Mouse (Mus musculus): ENCODE results near the gene Slc13a5.

The Slc13a5 gene

DNA sequence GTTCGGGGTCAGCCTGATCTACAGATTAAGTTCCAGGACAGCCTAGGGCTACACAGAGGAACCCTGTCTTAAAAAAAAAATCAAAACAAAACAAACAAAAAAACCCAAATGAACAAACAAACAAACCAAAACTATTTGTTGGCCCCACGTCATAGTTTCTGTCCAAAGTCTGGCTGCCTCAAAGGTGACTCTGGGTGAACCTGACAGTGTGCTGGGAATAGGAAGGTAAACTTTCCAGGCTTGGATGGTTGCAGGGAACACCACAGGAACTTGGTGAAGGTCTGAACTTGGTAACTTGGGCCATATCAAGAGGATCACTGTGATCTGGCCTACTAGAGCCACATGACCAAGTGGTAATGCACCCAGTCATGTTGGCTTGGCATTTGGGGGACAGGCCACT is 10.6 kb downstream of the Slc13a5 start:
- DNase-seq: no peak

DNA sequence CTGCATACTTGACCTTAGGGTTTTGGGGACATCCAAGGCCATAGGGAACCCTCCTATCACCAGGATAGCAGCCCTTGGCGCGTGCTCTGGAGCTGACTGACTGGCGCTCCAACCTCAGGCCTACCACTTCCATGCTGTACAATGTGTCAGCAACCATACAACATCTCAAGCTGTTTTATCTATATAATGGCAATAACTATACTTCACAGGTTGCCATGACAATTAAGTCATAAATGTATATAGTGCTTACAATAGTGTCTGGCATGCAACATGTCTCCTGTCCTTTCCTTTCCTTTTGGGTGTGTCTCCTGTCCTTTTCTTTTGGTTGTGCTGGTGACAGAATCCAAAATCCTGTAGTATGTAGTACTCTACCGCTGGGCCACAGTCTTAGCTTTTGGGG is 11.4 kb downstream of the Slc13a5 start:
- no peak for DNase-seq

DNA sequence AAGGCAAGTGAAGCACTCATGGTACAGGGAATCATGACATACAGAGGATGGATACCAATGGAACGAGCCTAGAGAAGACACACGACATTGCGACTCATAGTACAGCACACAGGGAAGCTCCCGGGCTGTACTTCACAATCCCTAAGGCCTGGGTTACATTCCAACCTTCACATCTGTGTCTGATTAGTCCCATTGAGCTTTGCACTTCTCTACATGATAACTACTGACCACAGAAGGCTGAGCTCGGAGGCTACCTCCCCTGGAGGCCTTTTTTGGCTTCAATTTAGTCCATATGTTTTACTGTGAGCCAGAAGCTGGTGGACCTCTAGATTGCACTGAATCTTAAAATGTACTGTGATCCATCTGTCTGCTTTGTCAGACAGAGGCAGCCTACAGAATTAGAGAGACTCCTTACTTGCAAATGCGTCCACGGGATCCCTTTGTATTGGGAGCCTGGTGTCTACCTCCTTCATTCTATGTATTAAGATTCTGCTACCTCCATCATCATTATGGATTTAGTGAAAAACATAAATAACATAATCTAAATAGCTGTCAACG is 21.7 kb downstream of the Slc13a5 start:
- no peak for DNase-seq

DNA sequence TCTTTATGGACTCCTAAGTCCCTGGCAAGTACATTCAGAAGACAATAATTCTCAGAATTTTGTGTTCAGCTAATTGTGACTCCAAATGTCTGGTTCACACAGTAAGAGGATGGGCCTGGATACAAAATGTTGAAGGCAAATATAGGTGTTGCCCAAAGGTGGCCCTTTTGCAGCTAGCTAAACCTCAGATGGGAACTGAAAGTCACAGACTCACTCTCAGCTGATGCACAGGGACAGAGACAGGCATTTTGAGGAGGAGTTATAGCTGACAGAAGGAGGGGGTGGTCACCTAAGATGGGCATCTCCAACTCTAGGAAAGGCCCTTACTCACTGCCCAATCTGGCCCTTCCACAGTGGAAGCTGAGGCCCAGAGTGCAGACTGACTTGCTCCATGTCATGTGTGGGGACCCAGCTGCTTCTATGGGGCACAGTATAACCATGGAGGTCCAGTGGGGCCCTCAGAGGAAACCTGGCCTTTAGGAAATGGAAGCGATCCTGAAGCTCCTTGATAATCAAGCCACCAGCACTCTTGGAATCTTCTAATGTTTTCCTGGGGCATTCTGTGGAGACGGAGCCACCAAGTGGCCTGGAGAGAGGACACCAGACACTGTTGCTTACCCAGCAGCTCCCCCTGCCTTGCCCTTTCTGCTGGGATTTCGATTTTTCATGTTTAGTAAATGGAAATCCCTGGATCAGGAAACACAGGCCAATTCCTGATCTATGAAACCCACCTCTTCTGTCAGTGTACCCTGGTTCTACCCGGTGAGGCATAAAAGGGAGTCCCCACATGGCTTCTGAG is 26.8 kb downstream of the Slc13a5 start:
- no peak for DNase-seq

DNA sequence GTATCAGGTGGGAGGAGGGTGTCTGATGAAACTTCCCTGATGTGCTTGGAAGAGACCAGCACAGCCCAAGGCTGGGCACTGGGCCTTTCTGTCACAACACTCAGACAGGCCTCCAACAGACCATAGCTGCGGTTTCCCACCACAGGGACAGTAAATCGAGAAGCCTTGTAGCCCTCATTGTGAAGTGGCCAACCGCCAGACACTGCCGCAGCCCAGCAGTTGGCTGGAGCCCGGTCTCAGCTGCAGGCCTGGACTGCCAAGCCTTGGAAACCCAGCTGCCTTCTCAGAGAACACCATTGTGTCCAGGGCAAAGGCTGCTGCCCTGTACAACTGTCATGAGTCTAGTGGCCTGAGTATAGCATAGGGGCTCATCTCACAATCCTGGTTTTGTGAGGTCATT is 33.0 kb downstream of the Slc13a5 start:
- no peak for DNase-seq

DNA sequence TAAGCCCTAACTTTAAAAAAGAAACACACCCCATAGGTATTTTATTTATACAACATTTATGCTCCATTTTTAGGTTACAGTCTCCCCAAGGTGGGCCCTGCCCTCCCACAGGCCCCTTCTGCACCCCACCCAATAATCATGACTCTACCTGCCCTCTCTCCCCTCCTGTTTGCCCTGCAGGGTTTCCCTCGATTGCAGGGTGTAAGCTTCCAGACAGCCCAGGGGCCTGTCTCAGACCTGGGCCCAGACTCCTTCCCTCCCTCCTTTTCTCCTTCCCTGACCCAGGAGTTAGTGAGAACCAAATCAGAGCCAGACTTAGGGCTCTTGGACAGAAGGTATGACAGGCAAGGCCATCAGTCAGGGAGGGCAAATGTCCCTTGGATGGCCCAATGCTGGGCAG is 34.0 kb downstream of the Slc13a5 start:
- DNase-seq: no peak

DNA sequence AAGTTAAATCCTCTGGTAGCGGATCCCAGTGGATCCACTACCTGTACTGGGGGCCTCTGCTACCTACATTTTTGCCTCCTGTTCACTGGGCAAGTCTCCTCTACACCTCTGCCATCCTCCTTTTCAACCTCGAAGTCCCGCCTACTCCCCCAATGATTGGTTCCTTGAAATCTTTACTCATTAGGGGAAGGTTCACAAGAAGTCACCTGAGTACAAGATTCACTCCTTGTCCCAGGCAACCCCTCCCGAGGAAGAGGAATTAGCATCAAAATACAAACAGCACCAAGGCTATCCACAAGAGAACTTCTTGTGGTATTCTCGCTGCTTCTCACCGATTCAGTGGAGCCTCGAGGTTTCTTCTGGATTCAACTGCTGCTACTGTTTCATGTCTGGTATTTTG is 35.0 kb downstream of the Slc13a5 start:
- no peak for DNase-seq

DNA sequence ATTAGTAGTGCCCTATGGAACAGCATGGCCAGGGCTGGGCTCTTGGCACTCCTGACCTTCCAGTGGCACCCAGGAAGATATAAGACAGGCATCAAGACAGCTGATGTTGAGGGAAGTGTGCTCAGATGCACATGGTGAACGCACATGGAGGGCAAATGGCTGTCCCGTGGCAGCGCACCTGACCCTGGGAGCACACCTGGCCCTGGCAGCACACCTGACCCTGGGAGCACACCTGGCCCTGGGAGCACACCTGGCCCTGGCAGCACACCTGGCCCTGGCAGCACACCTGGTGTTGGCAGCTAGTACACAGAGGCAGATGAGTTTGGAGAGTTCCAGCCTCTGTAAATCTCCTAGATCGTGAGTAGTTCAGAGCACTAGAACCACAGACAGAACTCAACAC is 38.5 kb downstream of the Slc13a5 start:
- DNase-seq: no peak

DNA sequence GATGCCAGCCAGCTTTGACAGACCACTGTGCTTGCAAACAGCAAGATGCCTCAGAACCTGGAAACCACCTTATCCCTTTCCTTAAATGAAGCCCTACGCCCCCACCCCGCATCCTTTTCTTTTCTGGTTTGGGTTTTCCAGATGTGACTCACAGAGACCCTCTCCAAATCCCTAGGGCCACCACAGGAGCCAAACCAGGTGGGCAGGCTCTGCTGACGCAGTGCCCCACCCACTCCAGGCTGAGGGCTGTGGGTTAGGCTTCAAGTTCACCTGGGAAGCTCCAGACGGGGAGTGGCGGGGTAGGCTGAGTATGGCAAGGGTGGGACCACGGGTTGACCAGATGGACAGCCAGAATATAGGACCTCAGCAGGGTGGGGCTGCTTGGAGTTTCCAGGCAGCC is 40.1 kb downstream of the Slc13a5 start:
- no peak for DNase-seq

DNA sequence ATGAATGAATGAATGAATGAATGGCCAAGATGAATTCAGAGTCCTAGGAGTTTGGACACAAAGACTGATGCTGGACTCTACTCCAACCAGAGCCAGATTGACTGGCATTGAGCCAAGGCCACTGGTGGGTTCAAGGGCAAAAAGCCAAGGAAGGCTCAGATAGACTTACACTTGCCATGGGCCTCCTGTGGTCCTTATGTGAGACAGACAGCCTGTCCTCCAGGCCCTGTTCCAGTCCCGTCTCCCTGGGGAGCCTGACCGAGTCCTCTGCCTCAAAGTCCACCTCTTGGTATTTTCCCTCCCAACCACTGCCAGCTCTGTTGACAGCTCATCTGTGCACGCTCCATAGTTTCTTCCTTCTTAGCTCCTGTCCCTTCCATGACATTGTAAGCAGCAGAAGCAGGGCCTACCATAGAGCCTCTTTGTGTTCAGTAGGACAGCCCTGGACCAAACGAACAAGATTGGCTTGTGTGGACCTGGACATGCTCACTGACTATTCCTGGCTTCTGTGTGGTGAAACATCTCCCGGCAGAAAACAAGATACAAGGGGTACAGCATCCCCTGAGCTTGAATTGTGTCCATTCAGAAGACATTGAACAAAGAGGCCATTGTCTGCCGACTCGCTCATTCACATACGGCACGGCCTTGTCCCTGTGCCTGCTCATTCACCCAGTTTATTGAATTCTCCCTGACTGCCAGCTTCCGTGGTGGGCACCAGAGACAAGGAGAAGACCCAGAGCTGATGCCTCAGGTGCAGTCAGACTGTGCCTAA is 40.8 kb downstream of the Slc13a5 start:
- peak; percentile 66 to 80 for DNase-seq

DNA sequence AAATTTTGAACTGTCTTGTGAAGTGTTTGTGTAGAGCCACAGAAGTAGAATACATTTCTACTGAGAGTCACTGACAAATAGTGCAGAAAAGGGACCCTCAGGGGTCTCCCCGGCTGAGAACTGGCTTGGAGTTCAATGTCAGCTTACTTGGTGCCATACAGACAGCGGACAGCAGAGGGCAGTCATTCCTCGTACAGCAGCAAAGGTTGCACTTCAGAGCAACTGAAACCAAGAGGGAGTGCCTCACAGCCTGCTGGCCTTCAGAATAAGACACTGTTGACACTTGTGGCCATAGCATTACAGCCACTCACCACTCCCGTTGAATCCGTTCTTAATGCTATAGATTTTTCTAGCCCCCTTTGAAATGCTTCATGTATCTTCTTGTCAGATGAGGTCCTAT is 42.2 kb downstream of the Slc13a5 start:
- peak; percentile 85 to 91 for DNase-seq

DNA sequence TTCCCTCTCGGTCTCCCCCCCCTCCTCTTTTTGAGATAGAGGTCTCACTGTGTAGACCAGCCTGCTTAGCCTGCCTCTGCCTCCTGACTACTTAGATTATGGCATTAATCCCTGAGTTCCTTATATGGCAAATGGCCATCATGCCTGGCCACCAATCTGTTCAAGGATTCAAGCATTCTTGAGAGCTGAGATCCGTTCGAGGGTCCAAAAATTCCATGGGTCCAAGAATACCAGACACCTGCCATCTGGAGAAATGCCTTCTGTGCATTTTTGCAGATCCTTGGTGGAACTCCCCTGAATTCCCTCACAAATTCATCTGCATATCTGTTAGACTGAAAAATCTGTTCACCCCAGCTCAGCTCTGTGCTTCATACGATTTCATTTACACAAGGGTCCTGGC is 43.6 kb downstream of the Slc13a5 start:
- DNase-seq: no peak

DNA sequence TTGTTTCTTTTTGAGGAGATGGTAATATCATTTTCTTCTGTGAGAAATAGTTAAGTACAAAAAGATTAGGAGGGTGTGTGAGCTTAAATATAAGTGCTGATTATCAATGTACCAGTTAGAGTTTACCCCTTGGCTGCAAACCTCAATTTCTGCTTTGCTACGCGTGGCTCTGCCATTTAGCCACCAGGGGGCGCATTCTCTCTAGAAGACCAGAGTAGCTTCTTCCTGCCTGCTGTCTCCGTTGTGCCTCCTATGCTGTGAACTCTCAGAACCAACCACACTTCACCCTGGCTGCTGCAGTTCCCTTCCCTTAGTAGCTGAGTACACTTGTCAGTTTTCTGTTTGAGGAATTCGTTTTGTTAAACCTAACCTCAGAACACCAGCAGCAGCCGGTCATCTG is 45.7 kb downstream of the Slc13a5 start:
- peak; percentile 62 to 81 for DNase-seq

DNA sequence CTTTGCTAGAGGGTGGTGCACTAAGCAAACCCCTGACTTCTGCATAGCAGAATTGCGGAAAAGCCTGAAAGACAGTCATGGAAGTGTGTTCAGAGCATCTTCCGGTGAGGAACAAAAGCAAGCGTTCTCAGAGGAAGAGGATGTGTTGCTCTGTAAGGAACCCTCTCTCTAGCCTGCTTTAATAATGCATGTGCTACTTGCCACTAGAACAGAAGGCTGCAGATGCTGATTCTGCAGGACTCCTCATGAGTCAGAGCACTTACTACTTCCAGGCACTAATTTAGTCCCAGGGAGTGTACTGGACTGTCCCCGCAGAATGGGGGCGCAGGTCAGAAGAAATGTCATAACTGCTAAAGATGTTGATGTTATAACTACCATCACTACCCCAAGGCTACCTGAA is 49.9 kb downstream of the Slc13a5 start:
- no peak for DNase-seq

DNA sequence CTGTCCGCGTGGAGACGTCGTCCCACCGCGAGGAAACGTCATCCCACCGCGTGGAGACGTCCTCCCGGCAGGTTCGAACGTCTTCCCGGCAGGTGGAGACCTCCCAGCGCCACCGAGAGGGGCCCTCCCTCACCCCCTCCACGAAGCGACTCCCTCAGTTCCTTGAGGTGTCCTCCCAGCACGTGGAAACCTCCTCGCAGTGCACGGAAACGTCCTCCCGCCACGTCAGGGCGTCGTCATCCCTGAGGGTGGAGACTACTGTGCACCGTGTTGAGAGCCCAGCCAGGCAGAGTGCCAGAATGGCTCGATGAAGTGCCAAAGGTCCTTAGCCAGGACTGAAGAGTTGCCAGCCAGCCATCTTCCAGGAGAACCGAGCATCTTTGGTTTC is 51.6 kb downstream of the Slc13a5 start, which contains the start of gene Med31:
TSS of gene Med31 (minus strand) at position 183 of the 388 bp plus-strand sequence.
- DNase-seq: peak; percentile 86 to 91

DNA sequence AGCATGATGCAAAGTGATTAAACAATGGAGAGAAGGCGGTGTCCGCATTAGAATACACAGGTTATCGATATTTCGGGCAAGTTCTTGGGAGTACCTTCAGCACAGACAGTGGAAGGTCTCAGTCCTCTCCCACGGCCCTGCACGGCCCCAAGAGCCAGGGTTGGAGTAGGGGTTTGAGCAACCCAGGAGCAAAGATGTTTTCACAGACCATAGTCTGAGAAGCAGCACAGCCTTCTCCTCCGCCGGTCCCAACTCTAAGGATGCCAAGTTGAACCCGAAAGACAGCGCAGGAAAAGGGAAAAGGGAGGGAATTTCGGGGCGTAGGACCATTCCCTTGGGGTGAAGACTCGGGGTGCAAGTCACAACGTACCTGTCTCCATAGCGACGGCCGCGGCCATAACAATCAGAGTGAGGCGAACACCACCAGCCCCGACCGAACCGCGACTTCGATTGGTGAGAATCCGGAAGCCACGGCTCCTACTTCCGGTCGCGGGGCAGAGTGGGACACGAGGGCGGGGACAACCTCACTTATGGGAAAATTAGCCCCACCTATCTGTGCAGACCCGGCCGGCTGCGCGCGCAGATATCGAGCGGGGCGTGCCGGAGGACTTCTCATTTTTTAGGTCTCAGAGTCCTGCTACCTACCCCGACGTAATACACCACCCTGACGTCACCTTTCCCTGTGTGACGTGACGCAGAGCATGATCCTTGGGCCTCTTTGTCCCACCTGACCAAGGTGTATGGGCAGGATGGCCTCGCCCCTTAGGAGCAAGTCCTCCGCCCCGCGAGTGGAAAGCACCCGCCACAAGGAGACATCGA is 52.2 kb downstream of the Slc13a5 start:
- DNase-seq: peak; percentile 93 to 96

DNA sequence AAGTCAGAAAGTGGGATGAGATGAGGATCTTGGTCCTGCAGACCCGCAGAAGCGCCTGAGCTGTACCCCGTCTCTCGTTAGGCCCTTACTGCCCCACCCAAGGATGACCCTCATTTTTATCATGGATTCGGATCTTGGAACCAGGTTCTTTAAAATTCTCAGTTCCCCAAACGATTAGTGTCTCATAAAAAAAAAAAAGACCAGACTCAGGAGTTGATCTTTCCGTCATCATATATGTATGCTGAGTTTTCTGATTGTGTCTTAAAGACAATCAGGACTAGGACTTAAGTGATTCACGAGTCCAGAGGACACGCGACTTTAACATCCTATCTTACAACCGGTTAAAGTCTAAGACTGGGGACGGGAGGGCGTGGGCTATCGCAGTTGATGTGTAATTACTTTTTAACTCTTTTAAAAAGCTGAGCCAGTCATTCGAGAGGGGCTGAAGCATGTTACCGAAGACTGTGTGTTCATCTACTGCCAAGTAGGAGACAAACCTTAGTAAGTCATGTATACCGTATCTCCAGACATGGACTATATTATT is 59.1 kb downstream of the Slc13a5 start:
- DNase-seq: no peak

DNA sequence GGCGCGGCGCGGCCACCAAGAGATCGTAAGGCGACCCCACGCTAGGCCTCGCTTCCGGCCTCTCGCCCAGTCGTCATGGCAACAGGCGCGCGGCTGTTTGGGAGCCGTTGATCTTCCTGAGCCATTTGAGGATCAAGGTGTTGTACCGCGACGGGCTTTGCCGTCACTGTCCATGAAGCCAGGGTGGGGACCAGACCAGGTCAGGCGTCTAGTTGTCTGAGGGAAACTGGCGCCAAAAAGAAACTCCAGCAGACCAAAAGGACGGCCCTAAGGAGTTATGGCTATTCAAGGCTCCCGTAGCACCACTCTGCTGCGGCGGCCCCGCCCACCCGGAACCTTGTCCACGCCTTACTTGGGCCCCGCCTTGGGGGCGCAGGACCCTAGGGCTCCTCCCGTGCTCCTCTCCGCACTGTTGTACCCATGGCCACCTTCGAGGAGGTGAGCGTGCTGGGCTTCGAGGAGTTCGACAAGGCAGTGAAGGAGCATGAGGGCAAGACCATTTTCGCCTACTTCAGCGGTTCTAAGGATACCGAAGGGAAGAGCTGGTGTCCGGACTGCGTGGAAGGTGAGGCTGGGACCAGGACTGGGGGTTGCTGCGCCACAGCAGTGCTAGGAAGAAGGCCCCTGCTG is 59.7 kb downstream of the Slc13a5 start, which contains the start of the genes 4933427D14Rik and Txndc17:
TSS of gene 4933427D14Rik (minus strand) at position 256 of the 630 bp plus-strand sequence.
TSS of gene Txndc17 (plus strand) at position 344 of the 630 bp plus-strand sequence.
- DNase-seq: peak; percentile 92 to 93

DNA sequence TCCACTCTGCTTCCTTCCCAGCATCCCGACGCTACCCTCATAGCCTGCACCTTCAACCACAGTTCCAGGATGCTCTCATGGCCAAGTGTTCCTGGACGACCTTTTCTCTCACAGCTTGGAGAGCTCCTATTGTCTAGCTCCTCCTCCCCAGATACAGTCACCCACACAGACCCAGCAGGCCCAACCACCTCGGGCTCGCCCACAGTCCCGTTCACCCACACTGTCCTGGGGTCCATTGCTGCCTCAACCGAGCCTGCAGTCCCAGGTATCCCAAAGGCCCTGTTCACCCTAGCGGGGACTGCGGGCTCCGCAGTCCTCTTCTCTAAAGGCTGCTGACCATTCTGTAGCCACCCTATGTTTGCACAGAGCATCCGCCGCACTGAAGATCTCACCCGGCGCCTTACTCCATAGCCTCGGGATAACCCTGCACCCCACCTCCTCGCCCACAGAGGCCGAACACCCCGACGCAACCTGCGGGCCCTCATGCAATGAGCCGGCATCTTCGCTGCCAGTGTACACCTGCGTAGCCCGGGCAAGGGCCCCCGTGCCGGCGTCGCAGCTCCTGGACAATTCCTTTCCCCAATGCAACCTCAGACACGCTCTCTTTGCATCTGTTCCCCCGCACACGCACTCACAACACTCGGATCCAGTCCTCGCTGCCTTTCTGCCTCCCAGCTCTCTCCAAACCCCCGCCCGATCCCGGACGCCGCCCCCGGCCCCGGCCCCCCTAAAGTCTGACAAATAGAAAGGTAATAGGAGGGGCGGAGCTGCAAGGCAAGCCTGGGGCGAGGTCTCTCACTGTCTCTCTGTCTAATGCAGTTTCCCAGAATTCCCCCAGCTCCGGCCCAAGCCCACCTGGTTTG is 60.5 kb downstream of the Slc13a5 start, which contains the start of gene Gm43951:
TSS of gene Gm43951 (minus strand) at position 500 of the 863 bp plus-strand sequence.
- DNase-seq: peak; percentile 58

DNA sequence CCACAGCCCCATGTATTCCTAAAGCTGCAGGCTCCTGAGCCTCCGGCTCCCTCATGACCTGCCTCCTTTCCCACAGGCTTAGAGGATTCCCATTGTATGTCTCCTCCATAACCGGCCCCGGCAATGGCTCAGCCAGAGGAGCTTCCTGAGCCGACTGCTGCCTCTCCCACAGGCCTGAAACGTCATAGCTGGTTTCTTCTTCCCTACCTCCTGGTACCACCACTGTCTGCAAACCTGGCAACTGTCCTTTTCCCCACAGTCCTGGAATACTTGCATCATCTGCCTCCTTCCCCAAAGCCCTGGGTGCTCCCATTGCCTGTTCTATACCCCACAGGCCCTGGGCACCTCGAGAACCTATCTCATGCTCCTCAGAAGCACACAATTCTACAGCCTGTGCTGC is 61.8 kb downstream of the Slc13a5 start:
- DNase-seq: peak; percentile 28 to 33

DNA sequence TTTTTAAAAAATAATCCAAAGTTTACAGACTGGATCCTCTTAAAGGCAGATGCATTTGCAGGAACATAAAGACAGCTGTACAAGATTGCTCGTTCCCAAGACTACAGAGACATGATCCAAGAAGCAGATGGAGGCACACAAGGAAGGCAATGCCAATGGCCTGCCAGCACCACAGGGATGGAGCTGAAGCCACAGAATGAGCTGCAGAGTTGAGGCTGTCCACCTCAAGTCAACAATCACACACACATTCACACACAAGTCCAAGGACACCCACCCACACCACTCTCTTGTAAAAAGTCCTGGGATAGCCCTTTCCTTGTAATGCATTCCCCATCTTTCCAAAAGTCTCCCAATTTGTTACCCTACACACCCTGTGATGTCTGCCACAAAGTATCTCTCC is 63.6 kb downstream of the Slc13a5 start:
- DNase-seq: peak; percentile 52 to 65
